ENCODE assay signal across 8 mouse cellular contexts in the genomic region with DNA sequence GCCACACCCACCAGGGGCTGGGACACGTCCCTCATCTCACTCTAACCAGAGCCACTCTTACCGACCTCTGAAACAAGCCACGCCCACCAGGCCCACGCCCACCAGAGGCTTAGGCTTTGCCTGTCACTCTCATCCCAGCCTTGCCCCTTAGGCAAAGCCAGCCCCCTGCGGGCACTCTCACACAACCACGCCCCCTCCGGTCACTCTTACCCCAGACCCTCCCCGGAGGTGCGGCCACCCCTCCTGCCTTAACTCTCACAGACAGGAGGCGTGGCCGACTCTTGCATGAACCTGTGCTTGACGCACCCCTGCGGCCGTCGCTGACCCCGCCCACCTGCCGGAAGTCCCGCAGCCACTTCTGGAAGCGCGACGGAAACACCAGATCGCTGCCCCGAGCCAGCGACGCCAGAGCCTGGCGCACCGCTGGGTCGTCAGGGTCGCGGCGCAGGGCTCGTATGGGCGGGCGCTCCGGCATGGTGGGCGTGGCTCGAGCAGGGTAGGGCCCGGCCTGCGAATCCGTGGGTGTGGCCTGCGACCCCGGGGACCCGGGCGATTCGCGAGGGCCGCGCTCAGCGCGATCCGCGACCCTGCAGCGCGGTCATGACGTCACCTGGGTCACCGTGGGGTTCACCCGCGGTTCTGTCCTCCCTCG. TPM values are rescaled to one million over a fixed set of nuclear protein-coding genes. Genes with fewer than 3 reads are reported as not detected.
DNase-seq lines count a peak whose midpoint lies in the region; ATAC-seq and TF ChIP-seq lines count a peak whose summit lies in the region.

No protein-coding gene starts in this region.

- no peaks in the 10 kb centered on the region for H3K36me3 ChIP-seq in G1E (replicated peaks)
- H3K36me3 ChIP-seq in forebrain, embryonic 16.5 days (ENCODE audit: control insufficient read depth, insufficient read depth): no peaks in the 10 kb centered on the region
- H3K36me3 ChIP-seq in lung, embryonic 15.5 days: no peaks in the 10 kb centered on the region

- peaks cover 9% of the 10 kb centered on the region for H3K4me1 ChIP-seq in G1E (ENCODE audit: insufficient read depth, low read depth, low read length)
- peaks cover 3% of the 10 kb centered on the region for H3K4me1 ChIP-seq in forebrain, embryonic 16.5 days (replicated peaks; ENCODE audit: control insufficient read depth, insufficient read depth, low read length)
- no peaks in the 10 kb centered on the region for H3K4me1 ChIP-seq in lung, embryonic 15.5 days

- H3K9ac ChIP-seq in forebrain, embryonic 16.5 days (replicated peaks; ENCODE audit: low read depth, low read length): peak overlapping the region; percentile 66
- H3K9ac ChIP-seq in lung, embryonic 15.5 days: peak overlapping the region; percentile 55

- peak; percentile 85 for DNase-seq in G1E (ENCODE audit: low spot score)
- peak; percentile 87 to 92 for DNase-seq in cerebellum, adult 18-20 months
- peak; percentile 99 for DNase-seq in heart, postnatal 4 days
- DNase-seq in layer of hippocampus, adult 8-10 months (ENCODE audit: low spot score in 2 of 2): peak; percentile 93 to 95
- DNase-seq in ovary, adult 18-20 months (ENCODE audit: low spot score): peak; percentile 94
- DNase-seq in thymus, postnatal 10 days (ENCODE audit: low spot score in 2 of 2): peak; percentile 91 to 94

- no peaks in the 10 kb centered on the region for H3K27me3 ChIP-seq in G1E (ENCODE audit: insufficient read depth, low read length)
- no peaks in the 10 kb centered on the region for H3K27me3 ChIP-seq in forebrain, embryonic 16.5 days (replicated peaks; ENCODE audit: control insufficient read depth, insufficient read depth, low read length)
- no peaks in the 10 kb centered on the region for H3K27me3 ChIP-seq in lung, embryonic 15.5 days

- peak overlapping the region; percentile 81 for H3K4me3 ChIP-seq in G1E (ENCODE audit: low read depth, low read length)
- H3K4me3 ChIP-seq in forebrain, embryonic 16.5 days (replicated peaks; ENCODE audit: low read length): peak overlapping the region; percentile 57
- peak overlapping the region; percentile 57 for H3K4me3 ChIP-seq in lung, embryonic 15.5 days

- H3K4me2 ChIP-seq in forebrain, embryonic 16.5 days (ENCODE audit: low read length): peak overlapping the region; percentile 55
- peak overlapping the region; percentile 78 for H3K4me2 ChIP-seq in lung, embryonic 15.5 days

- TF ChIP-seq CTCF in G1E (IDR thresholded peaks at IDR 0.05; ENCODE audit: low read depth, low read length): no peak

- peak overlapping the region; percentile 99 for H3K27ac ChIP-seq in forebrain, embryonic 16.5 days (ENCODE audit: low read length)
- H3K27ac ChIP-seq in lung, embryonic 15.5 days: peak overlapping the region; percentile 99

- WGBS in forebrain, embryonic 16.5 days: 0% methylated on average over 58 of the region's 59 CpGs
- WGBS in lung, embryonic 15.5 days: under 1% methylated on average over 59 of the region's 59 CpGs

- peak; percentile 62 for ATAC-seq in G1E (ENCODE audit: extremely low read depth, insufficient number of reproducible peaks, low FRiP score, poor library complexity, severe bottlenecking)
- peak; percentile 50 for ATAC-seq in forebrain, embryonic 16.5 days
- ATAC-seq in lung, embryonic 15.5 days (ENCODE audit: borderline replicate concordance, extremely low read depth, low FRiP score, low TSS enrichment): peak; percentile 73

- H3K9me3 ChIP-seq in G1E (replicated peaks): peaks cover 4% of the 10 kb centered on the region
- H3K9me3 ChIP-seq in forebrain, embryonic 16.5 days (ENCODE audit: control insufficient read depth, low read length): no peaks in the 10 kb centered on the region
- H3K9me3 ChIP-seq in lung, embryonic 15.5 days: no peaks in the 10 kb centered on the region

RNA-seq across cellular contexts. Expression of a gene that starts 53.7 kb away (rescaled TPM):
- total RNA-seq in G1E (2014; fragmentation: Nextera tagmentation) (32.1 and 32.4 TPM in 2 replicates), G1E (2017) (17.5 and 17.9 TPM in 2 replicates)
- 137 and 169 TPM in 2 replicates for polyA plus RNA-seq in G1E (2012)
- 146 and 161 TPM in 2 replicates for polyA plus RNA-seq in forebrain, embryonic 16.5 days (2015; fragmentation: Nextera tagmentation; extraction: Ambion mirVana)
- total RNA-seq in heart, postnatal 4 days (2021): 100 to 1,000 TPM; 143 to 155 TPM
- total RNA-seq in layer of hippocampus, adult 8-10 months (2022): 100 to 1,000 TPM in 3 of 4 experiments, 10 to 100 TPM in 1; 90.9 to 109 (median 103) TPM
- 132 and 135 TPM in 2 replicates for polyA plus RNA-seq in lung, embryonic 15.5 days (2015; fragmentation: Nextera tagmentation; extraction: Ambion mirVana)

Comparison
In these comparisons a context has a peak if more than half of its experiments do, and no peak if none do; other contexts are left out.
1. Peak in every context shown above with its lines: DNase-seq, ATAC-seq, H3K4me3 ChIP-seq and H3K27ac ChIP-seq.